Mouse (Mus musculus) ES-E14 (cell line): Measurements from ENCODE around the gene Sec61a2. TPM values are rescaled to one million over a fixed set of nuclear protein-coding genes. Genes with fewer than 3 reads are reported as not detected.

Experiments used
- DNase-seq: peaks from one replicate; pipeline ENCODE4 v3.0.0-alpha.2; 2013; ENCODE audit warnings: low read depth, low spot score
- H3K27ac ChIP-seq: 2 replicates; pipeline ENCODE4 v1.5.1; 2012; ENCODE audit warnings: low read depth, mild to moderate bottlenecking, low read length, moderate library complexity, mixed read lengths; ENCODE audit not compliant: poor library complexity, insufficient read depth, severe bottlenecking
- H3K36me3 ChIP-seq: 2 replicates; pipeline ENCODE4 v1.6.1; 2012; ENCODE audit warnings: mild to moderate bottlenecking, low read length, moderate library complexity, mixed read lengths; ENCODE audit not compliant: control insufficient read depth, poor library complexity, insufficient read depth, severe bottlenecking
- H3K4me1 ChIP-seq, 2 experiments: fragments of 150-350 bp in 1 of 2; sonication (generic) in 1 of 2; 2 replicates each; pipeline ENCODE4 v1.6.1; 2012; ENCODE audit warnings: low read length in 2 of 2, mild to moderate bottlenecking in 1 of 2, mixed read lengths in 1 of 2; ENCODE audit not compliant: control insufficient read depth in 2 of 2, insufficient read depth in 2 of 2, poor library complexity in 1 of 2
- H3K4me3 ChIP-seq, 2 experiments: fragments of 150-350 bp in 1 of 2; sonication (generic) in 1 of 2; 2 replicates each; pipeline ENCODE4 v1.5.1; 2012; ENCODE audit warnings: low read length in 2 of 2, low read depth in 1 of 2, mild to moderate bottlenecking in 1 of 2, mixed read lengths in 1 of 2; ENCODE audit not compliant: insufficient read depth in 1 of 2, poor library complexity in 1 of 2, severe bottlenecking in 1 of 2
- H3K9ac ChIP-seq: 2 replicates; pipeline ENCODE4 v1.6.1; 2012; ENCODE audit warnings: low read depth, mild to moderate bottlenecking, low read length, mixed read lengths; ENCODE audit not compliant: poor library complexity, insufficient read depth, severe bottlenecking
- H3K9me3 ChIP-seq: fragments of 150-350 bp; sonication (generic); 2 replicates; pipeline ENCODE4 v1.6.1; 2012; ENCODE audit warnings: low read depth, mild to moderate bottlenecking, low read length; ENCODE audit not compliant: control insufficient read depth, insufficient read depth
- CHD2 ChIP-seq: IDR thresholded peaks from 2 replicates; pipeline ENCODE4 v1.6.1; 2014; ENCODE audit warnings: mild to moderate bottlenecking, low read depth, low read length, inconsistent platforms
- HCFC1 ChIP-seq: IDR thresholded peaks from 2 replicates; pipeline ENCODE4 v1.6.1; 2012; ENCODE audit warnings: low read length, inconsistent platforms, borderline replicate concordance; ENCODE audit not compliant: insufficient read depth
- MAFK ChIP-seq: IDR thresholded peaks from 2 replicates; pipeline ENCODE4 v1.6.1; 2014; ENCODE audit warnings: mild to moderate bottlenecking, low read depth, low read length, inconsistent platforms; ENCODE audit not compliant: insufficient read depth
- ZC3H11A ChIP-seq: IDR thresholded peaks from 2 replicates; pipeline ENCODE4 v1.6.1; 2012; ENCODE audit warnings: low read depth, mild to moderate bottlenecking, inconsistent platforms, low read length, borderline replicate concordance
- ZNF384 ChIP-seq: IDR thresholded peaks from 2 replicates; pipeline ENCODE4 v1.6.1; 2012; ENCODE audit warnings: low read depth, low read length, inconsistent platforms
- in situ Hi-C, 2 experiments: fragments of 600-800 bp; cut with MboI; formaldehyde crosslinking; loops; one replicate each; pipeline ENCODE4 v1.15.1; 2025; ENCODE audit warnings: low sequenced_read_pairs in 2 of 2, inconsistent platforms in 1 of 2; ENCODE audit not compliant: unreplicated experiment in 2 of 2
- total RNA-seq: library from RNA; depleted of rRNA; stranded (reverse); fragments of 300-350 nt; gene quantifications from 2 replicates; pipeline ENCODE4 v1.2.3, GENCODE M21; 2012; rRNA removed

Sec61a2 gene
- total RNA-seq, 1 experiment: 56.1 TPM

GRCm38 (mm10) chr2:5825265-5825913, 69.8 kb downstream of the Sec61a2 start:
- Histone ChIP-seq H3K27ac (no peak overlapping the region), H3K9me3 (no peaks in the 10 kb centered on the region), H3K4me1 (peaks cover 0 to 4% of the 10 kb centered on the region in 2 experiments; a peak in 1 of 4 replicates), H3K9ac (no peak overlapping the region), H3K4me3 (no peak overlapping the region), H3K36me3 (peaks cover 8% of the 10 kb centered on the region)
- in situ Hi-C loops: no loop called here
- no peak for DNase-seq
- TF ChIP-seq HCFC1 (no peak), ZNF384 (no peak), ZC3H11A (no peak), MAFK (no peak), CHD2 (no peak)

- Histone ChIP-seq H3K4me3 (no peak overlapping the region), H3K4me1 (peaks cover 0 to 4% of the 10 kb centered on the region in 2 experiments; a peak in 1 of 4 replicates), H3K27ac (no peak overlapping the region), H3K9me3 (no peaks in the 10 kb centered on the region), H3K36me3 (peaks cover 8% of the 10 kb centered on the region), H3K9ac (no peak overlapping the region)
- in situ Hi-C loops: no loop called here
- no peak for DNase-seq
- no peak for TF ChIP-seq MAFK
- TF ChIP-seq CHD2: no peak
- TF ChIP-seq ZC3H11A: no peak
- no peak for TF ChIP-seq HCFC1
- TF ChIP-seq ZNF384: no peak
Measured at GRCm38 (mm10) chr2:5824685-5825084, 70.5 kb downstream of the Sec61a2 start.

- Histone ChIP-seq H3K9ac (no peak overlapping the region), H3K4me3 (no peak overlapping the region), H3K9me3 (no peaks in the 10 kb centered on the region), H3K27ac (no peak overlapping the region), H3K4me1 (peaks cover 0 to 4% of the 10 kb centered on the region in 2 experiments; a peak in 1 of 4 replicates), H3K36me3 (peaks cover 8% of the 10 kb centered on the region)
- in situ Hi-C loops: no loop called here
- TF ChIP-seq ZC3H11A: no peak
- TF ChIP-seq HCFC1: no peak
- TF ChIP-seq ZNF384: no peak
- TF ChIP-seq MAFK: no peak
- no peak for TF ChIP-seq CHD2
- DNase-seq: no peak
Measured at GRCm38 (mm10) chr2:5824213-5824612, 71.0 kb downstream of the Sec61a2 start.

GRCm38 (mm10) chr2:5822449-5822848, 72.8 kb downstream of the Sec61a2 start:
- Histone ChIP-seq H3K4me3 (no peak overlapping the region), H3K27ac (no peak overlapping the region), H3K9ac (no peak overlapping the region), H3K9me3 (no peaks in the 10 kb centered on the region), H3K4me1 (peaks cover 0 to 6% of the 10 kb centered on the region in 2 experiments; a peak in 1 of 4 replicates), H3K36me3 (peaks cover 14% of the 10 kb centered on the region)
- DNase-seq: no peak
- no peak for TF ChIP-seq CHD2
- no peak for TF ChIP-seq ZNF384
- no peak for TF ChIP-seq HCFC1
- TF ChIP-seq ZC3H11A: no peak
- no peak for TF ChIP-seq MAFK
- in situ Hi-C loops: no loop called here

- in situ Hi-C loops: no loop called here
- peaks cover 18% of the 10 kb centered on the region for H3K36me3 ChIP-seq
- no peak overlapping the region for H3K27ac ChIP-seq
- H3K9me3 ChIP-seq: no peaks in the 10 kb centered on the region
- DNase-seq: no peak
- H3K9ac ChIP-seq: no peak overlapping the region
- no peak overlapping the region for H3K4me3 ChIP-seq
- TF ChIP-seq ZC3H11A: no peak
- TF ChIP-seq CHD2: no peak
- TF ChIP-seq MAFK: no peak
- TF ChIP-seq ZNF384: no peak
- no peak for TF ChIP-seq HCFC1
- peaks cover 0 to 6% of the 10 kb centered on the region in 2 experiments; a peak in 1 of 4 replicates for H3K4me1 ChIP-seq
Measured at GRCm38 (mm10) chr2:5821264-5821663, 74.0 kb downstream of the Sec61a2 start.

Other genes with a start within 250 kb of the Sec61a2 start
- 12.5 and 22.0 TPM in 2 replicates for gene Camk1d, start 180.9 kb downstream of the Sec61a2 start, total RNA-seq
- 54.4 and 67.8 TPM in 2 replicates for gene Nudt5, start 50.4 kb downstream of the Sec61a2 start, total RNA-seq
- 121 and 147 TPM in 2 replicates for gene Cdc123, start 50.3 kb downstream of the Sec61a2 start, total RNA-seq
- gene Gm13199, start 32.5 kb downstream of the Sec61a2 start, total RNA-seq: 1.7 and 3.0 TPM in 2 replicates
- gene Dhtkd1, start 47.4 kb upstream of the Sec61a2 start, total RNA-seq: 12.0 and 28.1 TPM in 2 replicates
- 14.6 and 18.6 TPM in 2 replicates for gene Upf2, start 56.0 kb upstream of the Sec61a2 start, total RNA-seq
- 1.9 TPM in 2 replicates for gene Proser2, start 234.8 kb upstream of the Sec61a2 start, total RNA-seq